Mouse (Mus musculus): ENCODE results near the gene Rreb1.
A peak's percentile ranks its signal among the peaks of the same experiment; 100 is the strongest.

The Rreb1 gene

DNA sequence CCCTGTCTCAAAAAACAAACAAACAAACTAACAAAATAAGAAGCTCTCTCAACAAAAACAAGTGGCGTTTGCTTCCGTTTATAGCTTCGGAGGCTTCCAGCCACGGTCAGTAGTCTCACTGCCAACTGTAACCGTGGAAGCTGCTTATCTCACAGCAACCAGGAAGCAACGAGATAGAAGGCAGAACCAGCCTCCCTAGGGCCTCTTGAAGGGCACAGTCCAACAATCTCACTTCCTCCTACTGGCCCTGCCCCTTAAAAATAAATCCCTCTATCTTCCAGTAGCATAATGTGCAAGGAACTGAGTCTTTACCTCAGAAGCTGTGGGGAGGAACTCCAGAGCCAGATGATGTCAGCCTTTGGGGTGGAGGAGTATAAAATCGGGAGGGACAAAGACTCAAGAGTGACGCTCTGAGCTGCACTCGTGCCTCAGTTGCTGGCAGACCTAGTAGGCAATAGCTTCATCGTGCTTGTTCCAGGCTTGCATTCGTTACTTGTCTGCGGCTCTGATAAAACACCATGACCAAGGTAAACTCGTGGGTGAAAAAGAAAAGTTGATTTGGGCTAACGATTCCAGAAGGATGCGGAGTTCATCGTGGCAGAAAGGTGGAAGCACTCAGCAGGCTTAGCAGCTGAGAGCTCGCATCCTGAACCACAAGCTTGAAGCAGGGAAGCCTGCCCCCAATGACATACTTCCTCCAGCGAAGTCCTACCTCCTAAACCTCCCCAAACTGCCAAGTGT lies 180.5 kb downstream of the Rreb1 start:
- Histone ChIP-seq H3K9me3 (ENCODE audit: low read length) (no peaks in the 10 kb centered on the region), H3K36me3 (ENCODE audit: insufficient read depth, low read length) (no peaks in the 10 kb centered on the region), H3K4me3 (replicated peaks; ENCODE audit: low read length) (0 out of 2 replicates have a peak overlapping the region, but pooled peaks have one; percentile 20), H3K27me3 (ENCODE audit: insufficient read depth, low read length) (peaks cover 6% of the 10 kb centered on the region; the same call in 1 of the 2 replicates), H3K4me1 (replicated peaks; ENCODE audit: low read depth, low read length) (peaks cover 23% of the 10 kb centered on the region)
- no peak for TF ChIP-seq NANOG (IDR thresholded peaks at IDR 0.05; ENCODE audit: borderline replicate concordance, low read length)
- no peak for TF ChIP-seq POU5F1 (IDR thresholded peaks at IDR 0.05; ENCODE audit: borderline replicate concordance, low read length)
- TF ChIP-seq CTCF (conservative IDR thresholded peaks at IDR 0.05; ENCODE audit: low read length), result no peak

DNA sequence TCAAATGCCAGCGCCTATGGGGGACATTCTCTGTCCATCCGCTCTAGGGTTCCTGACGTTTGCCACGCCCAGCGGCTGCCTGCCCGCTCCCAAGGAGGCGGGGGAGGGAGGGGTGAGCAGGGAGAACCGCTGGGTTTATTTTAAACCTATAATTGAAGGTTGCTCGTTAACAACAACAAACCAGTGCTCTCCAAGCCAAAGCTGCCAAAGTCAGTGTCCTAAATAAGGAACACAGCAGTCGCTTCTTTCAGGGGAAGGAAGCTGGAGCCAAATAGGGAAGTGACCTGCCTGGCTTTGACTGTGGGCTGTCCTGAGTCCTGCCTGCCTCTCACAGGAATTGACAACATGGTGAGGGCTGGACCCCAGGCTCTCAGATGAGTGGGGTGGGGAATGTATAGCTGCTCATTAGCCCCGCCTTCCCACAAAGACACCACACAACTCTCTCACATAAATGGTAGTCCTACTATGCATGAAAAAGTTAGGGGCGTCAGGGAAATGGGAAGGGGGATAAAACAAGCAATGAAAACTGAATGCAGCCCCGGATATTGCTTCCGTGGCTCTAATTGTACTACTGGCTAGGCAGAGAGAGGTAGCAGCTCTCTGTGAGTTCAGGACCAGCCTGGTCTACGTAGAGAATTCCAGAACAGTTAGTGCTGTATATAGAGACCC lies 181.2 kb downstream of the Rreb1 start:
- H3K4me1 ChIP-seq (replicated peaks; ENCODE audit: low read depth, low read length), result peaks cover 30% of the 10 kb centered on the region
- no peak for TF ChIP-seq POU5F1 (IDR thresholded peaks at IDR 0.05; ENCODE audit: borderline replicate concordance, low read length)
- no peak for TF ChIP-seq CTCF (conservative IDR thresholded peaks at IDR 0.05; ENCODE audit: low read length)
- no peak for TF ChIP-seq NANOG (IDR thresholded peaks at IDR 0.05; ENCODE audit: borderline replicate concordance, low read length)
- H3K27me3 ChIP-seq (ENCODE audit: insufficient read depth, low read length), result peaks cover 12% of the 10 kb centered on the region; the same call in 1 of the 2 replicates
- no peaks in the 10 kb centered on the region for H3K9me3 ChIP-seq (ENCODE audit: low read length)
- H3K36me3 ChIP-seq (ENCODE audit: insufficient read depth, low read length), result no peaks in the 10 kb centered on the region
- 0 out of 2 replicates have a peak overlapping the region, but pooled peaks have one; percentile 20 for H3K4me3 ChIP-seq (replicated peaks; ENCODE audit: low read length)

DNA sequence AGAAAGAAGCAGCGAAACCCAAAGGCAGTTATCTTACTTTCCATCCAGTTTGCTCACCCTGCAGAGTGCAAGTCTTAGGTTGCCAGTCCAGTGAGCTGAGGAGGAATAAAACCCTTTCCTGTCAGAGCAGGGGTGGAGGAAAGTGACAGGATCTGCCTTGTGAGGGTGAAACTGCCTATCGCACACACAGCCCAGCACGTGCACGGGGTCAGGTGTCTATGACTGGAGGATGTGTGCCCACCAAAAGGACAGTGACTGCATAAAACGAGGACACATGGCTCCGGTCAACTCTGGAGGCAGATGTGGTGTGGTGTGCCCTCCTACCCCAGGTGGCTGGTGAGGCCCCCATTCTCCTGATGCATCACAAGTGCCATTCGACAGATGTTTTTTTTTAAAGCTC lies 181.7 kb downstream of the Rreb1 start:
- H3K4me3 ChIP-seq (replicated peaks; ENCODE audit: low read length), result no peak overlapping the region
- peaks cover 35% of the 10 kb centered on the region for H3K4me1 ChIP-seq (replicated peaks; ENCODE audit: low read depth, low read length)
- H3K27me3 ChIP-seq (ENCODE audit: insufficient read depth, low read length), result peaks cover 12% of the 10 kb centered on the region; the same call in 1 of the 2 replicates
- H3K36me3 ChIP-seq (ENCODE audit: insufficient read depth, low read length), result no peaks in the 10 kb centered on the region
- H3K9me3 ChIP-seq (ENCODE audit: low read length), result no peaks in the 10 kb centered on the region
- TF ChIP-seq POU5F1 (IDR thresholded peaks at IDR 0.05; ENCODE audit: borderline replicate concordance, low read length) (no peak), CTCF (conservative IDR thresholded peaks at IDR 0.05; ENCODE audit: low read length) (no peak), NANOG (IDR thresholded peaks at IDR 0.05; ENCODE audit: borderline replicate concordance, low read length) (no peak)

DNA sequence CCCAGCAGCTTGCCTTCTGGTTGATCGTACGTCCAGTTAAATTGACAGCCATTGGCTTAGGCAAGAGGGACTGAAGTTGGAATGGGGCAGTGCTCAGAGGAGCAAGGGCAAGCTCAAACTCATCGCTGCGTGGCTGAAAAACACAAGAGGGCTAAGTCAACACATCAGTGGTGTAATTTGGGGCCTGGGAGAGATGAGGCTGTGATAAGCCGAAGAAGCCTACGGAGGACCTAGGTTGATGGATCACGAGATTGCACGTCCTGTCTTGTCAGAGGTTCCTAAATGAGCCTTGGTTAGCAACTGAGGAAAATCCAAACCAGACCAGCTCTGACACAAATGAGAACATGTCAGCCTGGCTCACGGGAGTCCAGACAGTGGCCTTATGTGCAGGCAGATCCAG lies 184.3 kb downstream of the Rreb1 start:
- H3K4me1 ChIP-seq (replicated peaks; ENCODE audit: low read depth, low read length), result peaks cover 61% of the 10 kb centered on the region
- no peak overlapping the region for H3K4me3 ChIP-seq (replicated peaks; ENCODE audit: low read length)
- TF ChIP-seq CTCF (conservative IDR thresholded peaks at IDR 0.05; ENCODE audit: low read length) (no peak; the same call in 1 of the 2 replicates), POU5F1 (IDR thresholded peaks at IDR 0.05; ENCODE audit: borderline replicate concordance, low read length) (no peak), NANOG (IDR thresholded peaks at IDR 0.05; ENCODE audit: borderline replicate concordance, low read length) (no peak)
- H3K36me3 ChIP-seq (ENCODE audit: insufficient read depth, low read length), result no peaks in the 10 kb centered on the region
- no peaks in the 10 kb centered on the region for H3K9me3 ChIP-seq (ENCODE audit: low read length)
- H3K27me3 ChIP-seq (ENCODE audit: insufficient read depth, low read length), result 0 out of 2 replicates have a peak, but pooled peaks cover 9% of the 10 kb centered on the region

DNA sequence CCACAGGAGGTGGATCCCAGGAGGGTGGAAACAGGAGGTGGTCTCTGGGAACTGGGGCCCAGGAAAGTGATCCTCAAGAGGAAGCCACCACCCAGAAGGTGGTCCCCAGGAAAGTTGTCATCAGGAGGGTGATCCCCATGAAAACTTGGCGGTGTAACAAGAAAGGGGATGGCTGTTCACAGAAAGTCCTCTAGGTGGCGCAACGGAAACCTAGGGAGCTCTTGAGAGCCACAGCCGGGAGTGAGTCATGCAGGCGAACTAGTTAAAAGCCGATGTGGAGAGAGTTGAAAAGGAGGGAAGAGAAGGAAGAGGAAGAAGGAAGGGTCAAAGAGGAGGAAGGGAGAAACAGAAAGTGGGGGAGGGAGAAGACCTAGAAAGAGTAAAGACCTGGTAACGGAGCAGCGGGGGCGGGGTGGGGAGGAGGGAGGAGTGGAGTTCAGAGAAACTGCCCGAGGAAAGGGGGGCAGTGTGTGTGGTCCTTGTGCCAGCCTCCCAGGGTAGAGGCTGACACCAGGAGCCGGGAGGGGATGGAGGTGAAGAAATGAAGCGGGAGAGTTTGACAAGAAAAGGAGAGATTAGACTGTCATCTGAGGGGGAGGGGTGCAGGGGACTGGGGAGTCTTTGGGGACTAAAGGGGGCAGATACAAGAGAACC lies 185.3 kb downstream of the Rreb1 start:
- Histone ChIP-seq H3K4me3 (replicated peaks; ENCODE audit: low read length) (peak overlapping the region; percentile 67), H3K27me3 (ENCODE audit: insufficient read depth, low read length) (0 out of 2 replicates have a peak, but pooled peaks cover 9% of the 10 kb centered on the region), H3K36me3 (ENCODE audit: insufficient read depth, low read length) (no peaks in the 10 kb centered on the region), H3K9me3 (ENCODE audit: low read length) (no peaks in the 10 kb centered on the region), H3K4me1 (replicated peaks; ENCODE audit: low read depth, low read length) (peaks cover 68% of the 10 kb centered on the region)
- no peak for TF ChIP-seq POU5F1 (IDR thresholded peaks at IDR 0.05; ENCODE audit: borderline replicate concordance, low read length)
- peak; percentile 87 for TF ChIP-seq CTCF (conservative IDR thresholded peaks at IDR 0.05; ENCODE audit: low read length)
- no peak for TF ChIP-seq NANOG (IDR thresholded peaks at IDR 0.05; ENCODE audit: borderline replicate concordance, low read length)

DNA sequence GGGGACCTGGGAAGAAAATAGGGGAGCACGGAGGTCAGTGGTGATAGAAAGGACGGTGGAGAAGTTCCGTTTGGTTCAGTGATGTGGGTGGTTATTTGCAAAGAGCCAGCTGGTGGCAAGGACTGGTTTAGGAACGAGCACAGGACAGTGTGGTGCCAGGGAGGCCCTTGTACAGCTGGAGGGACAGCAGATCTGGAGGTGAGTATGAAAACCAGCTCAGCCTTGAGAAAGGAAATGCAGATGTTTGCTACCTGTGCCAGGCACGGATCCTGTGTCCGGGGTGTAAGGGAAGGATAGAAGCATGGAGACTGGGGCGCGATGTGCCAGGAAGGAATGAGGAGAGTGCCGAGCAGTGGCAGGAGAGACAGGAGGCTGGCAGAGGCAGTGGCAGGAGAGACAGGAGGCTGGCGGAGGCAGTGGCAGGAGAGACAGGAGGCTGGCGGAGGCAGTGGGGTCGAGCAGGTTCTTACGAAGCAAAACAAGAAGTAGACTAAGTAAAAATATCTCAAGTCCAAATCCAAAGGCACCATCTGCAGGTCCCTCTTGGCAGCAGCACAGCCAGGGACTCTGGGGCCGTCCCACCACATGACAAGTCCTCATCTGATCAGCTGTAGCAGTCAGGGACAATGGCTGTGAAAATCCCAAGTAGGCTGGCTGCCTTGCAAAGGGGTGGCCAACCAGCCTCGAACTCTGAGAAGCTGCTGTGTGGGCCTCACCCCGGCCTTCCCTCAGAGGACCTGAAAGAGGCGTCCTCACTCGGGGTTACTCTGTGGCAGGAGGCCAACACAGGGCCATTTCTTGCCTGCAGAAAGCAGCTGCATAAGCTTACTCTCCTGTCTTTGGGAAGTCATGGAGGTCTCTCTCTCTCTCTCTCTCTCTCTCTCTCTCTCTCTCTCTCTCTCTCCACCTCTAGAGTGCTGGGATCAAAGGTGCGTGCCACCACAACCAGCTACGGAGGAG lies 186.2 kb downstream of the Rreb1 start:
- peaks cover 64% of the 10 kb centered on the region for H3K4me1 ChIP-seq (replicated peaks; ENCODE audit: low read depth, low read length)
- no peaks in the 10 kb centered on the region for H3K9me3 ChIP-seq (ENCODE audit: low read length)
- H3K27me3 ChIP-seq (ENCODE audit: insufficient read depth, low read length), result 0 out of 2 replicates have a peak, but pooled peaks cover 7% of the 10 kb centered on the region
- no peaks in the 10 kb centered on the region for H3K36me3 ChIP-seq (ENCODE audit: insufficient read depth, low read length)
- TF ChIP-seq POU5F1 (IDR thresholded peaks at IDR 0.05; ENCODE audit: borderline replicate concordance, low read length) (no peak), NANOG (IDR thresholded peaks at IDR 0.05; ENCODE audit: borderline replicate concordance, low read length) (no peak), CTCF (conservative IDR thresholded peaks at IDR 0.05; ENCODE audit: low read length) (no peak)
- peak overlapping the region; percentile 67 for H3K4me3 ChIP-seq (replicated peaks; ENCODE audit: low read length)

DNA sequence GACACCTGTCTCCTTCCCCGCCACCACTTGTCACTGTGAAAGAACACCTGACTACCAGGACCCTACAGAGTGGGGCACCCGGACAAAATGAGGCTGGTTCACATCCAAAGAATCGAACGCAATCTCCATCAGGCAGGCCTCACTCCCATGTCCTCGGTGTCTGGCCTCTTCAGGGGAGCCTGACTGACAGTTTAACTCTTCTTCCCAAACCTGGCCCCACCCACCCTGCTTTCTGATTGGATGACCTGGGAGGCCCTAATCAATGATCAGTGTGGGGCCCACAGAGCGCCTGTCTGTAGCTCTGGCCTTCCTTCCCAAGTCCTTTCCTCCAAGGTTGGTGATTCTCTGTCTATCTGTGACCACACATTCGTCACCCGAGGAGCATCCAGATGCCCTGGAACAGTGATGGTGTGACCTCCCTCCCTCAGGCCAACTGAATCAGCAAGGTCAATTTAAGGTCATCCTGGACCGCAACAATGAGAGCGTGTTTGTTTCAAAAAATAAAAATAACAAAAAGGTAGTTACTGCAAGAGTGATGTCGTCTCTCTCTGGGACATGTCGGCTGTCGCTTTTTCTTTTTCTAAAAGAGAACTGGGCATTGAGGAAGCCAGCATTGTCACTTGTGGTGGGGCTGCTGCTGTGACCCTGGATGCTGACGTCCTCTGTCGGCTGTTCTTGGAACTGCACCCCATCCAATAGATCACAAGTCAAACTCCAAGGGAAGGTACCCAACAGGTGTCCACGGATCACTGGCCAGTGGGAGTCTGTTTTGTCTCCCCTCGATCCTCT lies 187.1 kb downstream of the Rreb1 start:
- TF ChIP-seq NANOG (IDR thresholded peaks at IDR 0.05; ENCODE audit: borderline replicate concordance, low read length) (no peak), CTCF (conservative IDR thresholded peaks at IDR 0.05; ENCODE audit: low read length) (peak; percentile 98), POU5F1 (IDR thresholded peaks at IDR 0.05; ENCODE audit: borderline replicate concordance, low read length) (no peak)
- Histone ChIP-seq H3K27me3 (ENCODE audit: insufficient read depth, low read length) (0 out of 2 replicates have a peak, but pooled peaks cover 7% of the 10 kb centered on the region), H3K9me3 (ENCODE audit: low read length) (no peaks in the 10 kb centered on the region), H3K4me1 (replicated peaks; ENCODE audit: low read depth, low read length) (peaks cover 58% of the 10 kb centered on the region), H3K36me3 (ENCODE audit: insufficient read depth, low read length) (no peaks in the 10 kb centered on the region), H3K4me3 (replicated peaks; ENCODE audit: low read length) (peak overlapping the region; percentile 67)

Measured in E14TG2a.4 (cell line).